9 mouse cellular contexts compared by ENCODE assay signal in genomic region chr12:69129634-69130310, GRCm38 (mm10). TPM values are rescaled to one million over a fixed set of nuclear protein-coding genes. Genes with fewer than 3 reads are reported as not detected.
A peak's percentile ranks its signal among the peaks of the same experiment; 100 is the strongest.
DNase-seq lines count a peak whose midpoint lies in the region; ATAC-seq lines count a peak whose summit lies in the region.
"Had no signal": no experiment of that assay in that cellular context is flagged by ENCODE, and none has a peak within 500 bp of the region (broad histone marks: within the 10 kb centered on the region; RNA-seq: fewer than 3 reads in every experiment).

No protein-coding gene starts in this region.

- no peaks in the 10 kb centered on the region for H3K36me3 ChIP-seq in lung, embryonic 16.5 days (ENCODE audit: control insufficient read depth, insufficient read depth, low read length)
- H3K36me3 ChIP-seq in hindbrain, embryonic 15.5 days, result no peaks in the 10 kb centered on the region
- no peaks in the 10 kb centered on the region for H3K36me3 ChIP-seq in midbrain, embryonic 15.5 days (replicated peaks)

- no peak overlapping the region for H3K9ac ChIP-seq in lung, embryonic 16.5 days (ENCODE audit: low read length)
- H3K9ac ChIP-seq in hindbrain, embryonic 15.5 days, result no peak overlapping the region
- no peak overlapping the region for H3K9ac ChIP-seq in midbrain, embryonic 15.5 days

- no peaks in the 10 kb centered on the region for H3K27me3 ChIP-seq in lung, embryonic 16.5 days (ENCODE audit: control insufficient read depth, insufficient read depth, low read depth, low read length)
- H3K27me3 ChIP-seq in hindbrain, embryonic 15.5 days, result no peaks in the 10 kb centered on the region
- no peaks in the 10 kb centered on the region for H3K27me3 ChIP-seq in midbrain, embryonic 15.5 days (replicated peaks)

- H3K27ac ChIP-seq in lung, embryonic 16.5 days (ENCODE audit: low read length), result no peak overlapping the region
- no peak overlapping the region for H3K27ac ChIP-seq in hindbrain, embryonic 15.5 days (replicated peaks)
- H3K27ac ChIP-seq in midbrain, embryonic 15.5 days, result no peak overlapping the region

- 28% methylated on average over 18 of the region's 18 CpGs for WGBS in lung, embryonic 16.5 days
- 41% methylated on average over 18 of the region's 18 CpGs for WGBS in hindbrain, embryonic 15.5 days
- WGBS in midbrain, embryonic 15.5 days, result 45% methylated on average over 18 of the region's 18 CpGs

- no peaks in the 10 kb centered on the region; the same call in 1 of the 2 replicates for H3K4me1 ChIP-seq in lung, embryonic 16.5 days (replicated peaks; ENCODE audit: control insufficient read depth, insufficient read depth, low read length)
- no peaks in the 10 kb centered on the region for H3K4me1 ChIP-seq in hindbrain, embryonic 15.5 days (replicated peaks)
- no peaks in the 10 kb centered on the region for H3K4me1 ChIP-seq in midbrain, embryonic 15.5 days

- peak; percentile 6 for DNase-seq in adrenal gland, adult 2 months
- no peak for DNase-seq in adrenal gland, adult 18-20 months (ENCODE audit: low spot score in 2 of 2)
- no peak for DNase-seq in lung, adult 18-20 months
- DNase-seq in urinary bladder, postnatal 14 days (ENCODE audit: low spot score), result no peak
- DNase-seq in c-Kit-positive CD71-positive TER-119-positive erythroid progenitor cells, embryonic 14.5 days (ENCODE audit: low spot score), result no peak
- DNase-seq: right cerebral cortex, postnatal 4 days had no signal

- ATAC-seq in lung, embryonic 16.5 days (ENCODE audit: low read depth), result no peak
- ATAC-seq in hindbrain, embryonic 15.5 days (ENCODE audit: low FRiP score, low read depth), result no peak
- no peak for ATAC-seq in midbrain, embryonic 15.5 days (replicated peaks)

- H3K4me2 ChIP-seq in lung, embryonic 16.5 days (ENCODE audit: low read depth, low read length), result peak overlapping the region; percentile 43
- peak overlapping the region; percentile 35 for H3K4me2 ChIP-seq in hindbrain, embryonic 15.5 days
- 0 out of 2 replicates have a peak overlapping the region, but pooled peaks have one; percentile 17 for H3K4me2 ChIP-seq in midbrain, embryonic 15.5 days

- peak overlapping the region; percentile 26 for H3K4me3 ChIP-seq in lung, embryonic 16.5 days (ENCODE audit: low read length)
- no peak overlapping the region for H3K4me3 ChIP-seq in hindbrain, embryonic 15.5 days
- no peak overlapping the region for H3K4me3 ChIP-seq in midbrain, embryonic 15.5 days

- no peaks in the 10 kb centered on the region for H3K9me3 ChIP-seq in lung, embryonic 16.5 days (ENCODE audit: control insufficient read depth, low read length)
- no peaks in the 10 kb centered on the region for H3K9me3 ChIP-seq in hindbrain, embryonic 15.5 days
- H3K9me3 ChIP-seq in midbrain, embryonic 15.5 days, result no peaks in the 10 kb centered on the region

RNA-seq across cellular contexts. Expression of gene Rps29, which starts 29.2 kb away (rescaled TPM):
- 1,000 to 10,000 TPM; 1,031 to 1,526 TPM for total RNA-seq in adrenal gland, adult 2 months (2021)
- polyA plus RNA-seq in adrenal gland, adult 2 months (2012; rRNA removed), result 962 and 1,016 TPM in 2 replicates
- 1,000 to 10,000 TPM; 1,279 to 1,338 TPM for total RNA-seq in adrenal gland, adult 18-20 months (2021)
- polyA plus RNA-seq in lung, embryonic 16.5 days (2015; fragmentation: Nextera tagmentation; extraction: Ambion mirVana), result 1,683 and 1,851 TPM in 2 replicates
- 1,135 and 1,350 TPM in 2 replicates for polyA plus RNA-seq in hindbrain, embryonic 15.5 days (2015; fragmentation: Nextera tagmentation; extraction: Ambion mirVana)
- polyA plus RNA-seq in midbrain, embryonic 15.5 days (2015; fragmentation: Nextera tagmentation; extraction: Ambion mirVana), result 1,021 and 1,031 TPM in 2 replicates

RNA-seq across cellular contexts. Expression of gene Lrr1, which starts 38.8 kb away (rescaled TPM):
- total RNA-seq in adrenal gland, adult 2 months (2021), result under 1 TPM in 1 of 2 experiments, not detected in 1; 0.17 TPM
- 0.64 TPM in 1 of 2 replicates, not detected in the other for polyA plus RNA-seq in adrenal gland, adult 2 months (2012; rRNA removed)
- not detected for total RNA-seq in adrenal gland, adult 18-20 months (2021)
- polyA plus RNA-seq in lung, embryonic 16.5 days (2015; fragmentation: Nextera tagmentation; extraction: Ambion mirVana), result 26.2 and 28.2 TPM in 2 replicates
- polyA plus RNA-seq in hindbrain, embryonic 15.5 days (2015; fragmentation: Nextera tagmentation; extraction: Ambion mirVana), result 5.1 and 6.1 TPM in 2 replicates
- 2.7 and 3.3 TPM in 2 replicates for polyA plus RNA-seq in midbrain, embryonic 15.5 days (2015; fragmentation: Nextera tagmentation; extraction: Ambion mirVana)

RNA-seq across cellular contexts. Expression of gene Rpl36al, which starts 54.1 kb away (rescaled TPM):
- 100 to 1,000 TPM; 629 to 634 TPM for total RNA-seq in adrenal gland, adult 2 months (2021)
- 14.6 and 16.0 TPM in 2 replicates for polyA plus RNA-seq in adrenal gland, adult 2 months (2012; rRNA removed)
- total RNA-seq in adrenal gland, adult 18-20 months (2021), result 100 to 1,000 TPM; 505 to 610 TPM
- polyA plus RNA-seq in lung, embryonic 16.5 days (2015; fragmentation: Nextera tagmentation; extraction: Ambion mirVana), result 496 and 530 TPM in 2 replicates
- polyA plus RNA-seq in hindbrain, embryonic 15.5 days (2015; fragmentation: Nextera tagmentation; extraction: Ambion mirVana), result 332 and 367 TPM in 2 replicates
- polyA plus RNA-seq in midbrain, embryonic 15.5 days (2015; fragmentation: Nextera tagmentation; extraction: Ambion mirVana), result 274 and 297 TPM in 2 replicates

RNA-seq across cellular contexts. Expression of gene Mgat2, which starts 54.2 kb away (rescaled TPM):
- 10 to 100 TPM; 45.6 to 60.8 TPM for total RNA-seq in adrenal gland, adult 2 months (2021)
- polyA plus RNA-seq in adrenal gland, adult 2 months (2012; rRNA removed), result 26.7 and 29.5 TPM in 2 replicates
- total RNA-seq in adrenal gland, adult 18-20 months (2021), result 10 to 100 TPM; 43.1 to 62.8 TPM
- 39.1 and 40.6 TPM in 2 replicates for polyA plus RNA-seq in lung, embryonic 16.5 days (2015; fragmentation: Nextera tagmentation; extraction: Ambion mirVana)
- polyA plus RNA-seq in hindbrain, embryonic 15.5 days (2015; fragmentation: Nextera tagmentation; extraction: Ambion mirVana), result 40.4 and 43.5 TPM in 2 replicates
- polyA plus RNA-seq in midbrain, embryonic 15.5 days (2015; fragmentation: Nextera tagmentation; extraction: Ambion mirVana), result 38.5 and 39.4 TPM in 2 replicates

Comparison
In these comparisons a context has a peak if more than half of its experiments do, and no peak if none do; other contexts are left out.
1. RNA of gene Rpl36al, which starts 54.1 kb away (polyA plus RNA-seq): 496 to 530 TPM in lung, embryonic 16.5 days, 332 to 367 TPM in hindbrain, embryonic 15.5 days and 274 to 297 TPM in midbrain, embryonic 15.5 days; 14.6 to 16.0 TPM in adrenal gland, adult 2 months; every median in the first group is over 10 times any median in the second.
2. Peak in every context shown above with its lines, with median percentiles within 50 percentile points of each other: H3K4me2 ChIP-seq.